Mouse (Mus musculus) CH12.LX (cell line): ENCODE data around the gene Kcmf1. TPM values are rescaled to one million over a fixed set of nuclear protein-coding genes. Genes with fewer than 3 reads are reported as not detected.

Experiments
- DNase-seq: peaks from one replicate; pipeline ENCODE4 v3.0.0-alpha.2; 2013; ENCODE audit errors: extremely low read depth
- H3K27ac ChIP-seq: 2 replicates; pipeline ENCODE4 v1.5.1; 2012; ENCODE audit warnings: low read depth, mild to moderate bottlenecking, control low read depth, moderate library complexity; ENCODE audit not compliant: insufficient read depth
- H3K27me3 ChIP-seq: replicated peaks from 2 replicates; pipeline ENCODE3; 2012; ENCODE audit warnings: inconsistent platforms
- H3K36me3 ChIP-seq, 2 experiments: replicated peaks in 1 of 2; 2 replicates each; pipeline versions ENCODE3 to v1.6.1; 2012; ENCODE audit warnings: inconsistent platforms in 1 of 2, low read length in 1 of 2, mild to moderate bottlenecking in 1 of 2, mixed read lengths in 1 of 2, moderate library complexity in 1 of 2; ENCODE audit not compliant: control insufficient read depth in 1 of 2, insufficient read depth in 1 of 2
- H3K4me1 ChIP-seq, 2 experiments: 2 replicates each; pipeline ENCODE4 v1.6.1; 2012; ENCODE audit warnings: inconsistent platforms in 1 of 2, moderate library complexity in 1 of 2; ENCODE audit not compliant: insufficient read depth in 2 of 2, control insufficient read depth in 1 of 2
- H3K4me2 ChIP-seq: 2 replicates; pipeline ENCODE4 v1.6.1; 2012; ENCODE audit warnings: low read depth, mild to moderate bottlenecking, control low read depth; ENCODE audit not compliant: poor library complexity, insufficient read depth, severe bottlenecking
- H3K4me3 ChIP-seq, 3 experiments: fragments of 150-350 bp in 1 of 3; sonication (generic) in 1 of 3; replicated peaks in 1 of 3; 2 replicates each; pipeline versions ENCODE3 to v1.5.1; 2011 to 2012; ENCODE audit warnings: low read depth in 2 of 3, low read length in 2 of 3, mild to moderate bottlenecking in 2 of 3, moderate library complexity in 2 of 3, control low read depth in 1 of 3, improper control_type of control experiment in 1 of 3, inconsistent platforms in 1 of 3, mixed read lengths in 1 of 3; ENCODE audit not compliant: poor library complexity in 1 of 3
- H3K79me2 ChIP-seq: replicated peaks from 2 replicates; pipeline ENCODE4 v1.6.1; 2012; ENCODE audit warnings: mild to moderate bottlenecking, moderate library complexity; ENCODE audit not compliant: control insufficient read depth, poor library complexity, insufficient read depth, severe bottlenecking; ENCODE audit errors: extremely low read depth
- H3K9ac ChIP-seq: 2 replicates; pipeline ENCODE4 v1.6.1; 2012; ENCODE audit warnings: low read depth, mild to moderate bottlenecking, control low read depth, moderate library complexity; ENCODE audit not compliant: insufficient read depth
- H3K9me3 ChIP-seq: replicated peaks from 2 replicates; pipeline ENCODE3; 2012; ENCODE audit warnings: low read length, inconsistent platforms, mixed read lengths
- CHD1 ChIP-seq: IDR thresholded peaks from 2 replicates; pipeline ENCODE4 v1.6.1; 2012; ENCODE audit warnings: low read depth, low read length, improper control_type of control experiment, inconsistent platforms
- CHD2 ChIP-seq: IDR thresholded peaks from 2 replicates; pipeline ENCODE4 v1.6.1; 2011; ENCODE audit warnings: low read length, improper control_type of control experiment
- CTCF ChIP-seq, 2 experiments: IDR thresholded peaks in 1 of 2; conservative IDR thresholded peaks in 1 of 2; 2 replicates each; pipeline ENCODE4 v1.5.1; 2011 to 2012; ENCODE audit warnings: low read depth in 2 of 2, low read length in 2 of 2, improper control_type of control experiment in 1 of 2, inconsistent platforms in 1 of 2, mild to moderate bottlenecking in 1 of 2, moderate library complexity in 1 of 2
- GABPA ChIP-seq: IDR thresholded peaks from 2 replicates; pipeline ENCODE4 v1.6.1; 2012; ENCODE audit warnings: low read depth, low read length, improper control_type of control experiment, inconsistent platforms; ENCODE audit not compliant: insufficient replicate concordance
- IRF4 ChIP-seq: IDR thresholded peaks from 2 replicates; pipeline ENCODE4 v1.6.1; 2014; ENCODE audit warnings: low read depth, mild to moderate bottlenecking, inconsistent platforms, low read length, improper control_type of control experiment
- JUND ChIP-seq: conservative IDR thresholded peaks from 2 replicates; pipeline ENCODE4 v1.6.1; 2011; ENCODE audit warnings: low read depth, low read length, improper control_type of control experiment
- MAFK ChIP-seq: IDR thresholded peaks from 2 replicates; pipeline ENCODE4 v1.6.1; 2011; ENCODE audit warnings: low read length, improper control_type of control experiment; ENCODE audit not compliant: insufficient replicate concordance
- MAX ChIP-seq: IDR thresholded peaks from 2 replicates; pipeline ENCODE4 v1.6.1; 2011; ENCODE audit warnings: low read length, improper control_type of control experiment
- MAZ ChIP-seq: IDR thresholded peaks from 2 replicates; pipeline ENCODE4 v1.6.1; 2012; ENCODE audit warnings: low read depth, mild to moderate bottlenecking, inconsistent platforms, low read length, improper control_type of control experiment, moderate library complexity
- MXI1 ChIP-seq: IDR thresholded peaks from 2 replicates; pipeline ENCODE4 v1.6.1; 2011; ENCODE audit warnings: mild to moderate bottlenecking, low read depth, low read length, improper control_type of control experiment
- NRF1 ChIP-seq: IDR thresholded peaks from 2 replicates; pipeline ENCODE4 v1.6.1; 2014; ENCODE audit warnings: low read depth, mild to moderate bottlenecking, inconsistent platforms, low read length, improper control_type of control experiment, moderate library complexity
- PAX5 ChIP-seq: IDR thresholded peaks from 2 replicates; pipeline ENCODE4 v1.6.1; 2012; ENCODE audit warnings: low read length, inconsistent platforms, mixed read lengths
- POLR2A ChIP-seq: IDR thresholded peaks from 2 replicates; pipeline ENCODE4 v1.6.1; 2011; ENCODE audit warnings: low read depth, mild to moderate bottlenecking, improper control_type of control experiment, low read length
- POLR2AphosphoS2 ChIP-seq: IDR thresholded peaks from 2 replicates; pipeline ENCODE4 v1.6.1; 2011; ENCODE audit warnings: low read depth, low read length, improper control_type of control experiment
- RAD21 ChIP-seq: IDR thresholded peaks from 2 replicates; pipeline ENCODE4 v1.6.1; 2011; ENCODE audit warnings: low read depth, mild to moderate bottlenecking, low read length, improper control_type of control experiment, moderate library complexity
- RCOR1 ChIP-seq: conservative IDR thresholded peaks from 2 replicates; pipeline ENCODE4 v1.6.1; 2012; ENCODE audit warnings: low read depth, mild to moderate bottlenecking, inconsistent platforms, low read length, improper control_type of control experiment
- SIN3A ChIP-seq: IDR thresholded peaks from 2 replicates; pipeline ENCODE4 v1.6.1; 2012; ENCODE audit warnings: low read length, improper control_type of control experiment, inconsistent platforms
- TCF12 ChIP-seq: IDR thresholded peaks from 2 replicates; pipeline ENCODE4 v1.6.1; 2014; ENCODE audit warnings: low read depth, mild to moderate bottlenecking, inconsistent platforms, low read length, improper control_type of control experiment
- UBTF ChIP-seq: IDR thresholded peaks from 2 replicates; pipeline ENCODE4 v1.6.1; 2012; ENCODE audit warnings: low read depth, mild to moderate bottlenecking, inconsistent platforms, low read length, improper control_type of control experiment, moderate library complexity
- USF1 ChIP-seq: IDR thresholded peaks from 2 replicates; pipeline ENCODE4 v1.6.1; 2014; ENCODE audit warnings: low read depth, mild to moderate bottlenecking, inconsistent platforms, low read length, improper control_type of control experiment
- ZC3H11A ChIP-seq: IDR thresholded peaks from 2 replicates; pipeline ENCODE4 v1.6.1; 2012; ENCODE audit warnings: low read depth, mild to moderate bottlenecking, inconsistent platforms, low read length, improper control_type of control experiment
- ZKSCAN1 ChIP-seq: IDR thresholded peaks from 2 replicates; pipeline ENCODE4 v1.6.1; 2012; ENCODE audit warnings: low read depth, inconsistent platforms, low read length, improper control_type of control experiment, borderline replicate concordance
- ZMIZ1 ChIP-seq: IDR thresholded peaks from 2 replicates; pipeline ENCODE4 v1.6.1; 2012; ENCODE audit warnings: low read depth, mild to moderate bottlenecking, inconsistent platforms, low read length, improper control_type of control experiment
- ZNF384 ChIP-seq: IDR thresholded peaks from 2 replicates; pipeline ENCODE4 v1.6.1; 2012; ENCODE audit warnings: low read depth, low read length, improper control_type of control experiment, inconsistent platforms
- dilution Hi-C: fragments of 300-500 bp; cut with MboI; formaldehyde crosslinking; loops from 2 replicates; pipeline ENCODE4 v1.14.3; 2020; ENCODE audit warnings: low sequenced_read_pairs; ENCODE audit not compliant: extremely low pct_unique_long_range_greater_than_20kb, extremely low pct_ligation_motif_present
- in situ Hi-C: fragments of 300-500 bp; cut with MboI; formaldehyde crosslinking; loops from 3 replicates; pipeline ENCODE4 v1.14.3; 2019; ENCODE audit warnings: low sequenced_read_pairs, low pct_ligation_motif_present, low pct_unique_long_range_greater_than_20kb, mixed read lengths
- polyA plus RNA-seq: library from polyadenylated mRNA; unstranded; fragments of >175 nt; gene quantifications from 2 replicates; pipeline ENCODE4 v1.2.1, GENCODE M21; 2012; ENCODE audit warnings: low read depth; ENCODE audit not compliant: insufficient read length
- total RNA-seq, 2 experiments: library from RNA; depleted of rRNA; stranded (reverse); fragments of 300-350 nt in 1 of 2; fragments of >200 nt in 1 of 2; gene quantifications; 2 replicates each; pipeline ENCODE4 v1.2.3; 2012 to 2014

The Kcmf1 gene
- total and polyA plus RNA-seq, 3 experiments: 98.0 to 207 (median 108) TPM

DNA sequence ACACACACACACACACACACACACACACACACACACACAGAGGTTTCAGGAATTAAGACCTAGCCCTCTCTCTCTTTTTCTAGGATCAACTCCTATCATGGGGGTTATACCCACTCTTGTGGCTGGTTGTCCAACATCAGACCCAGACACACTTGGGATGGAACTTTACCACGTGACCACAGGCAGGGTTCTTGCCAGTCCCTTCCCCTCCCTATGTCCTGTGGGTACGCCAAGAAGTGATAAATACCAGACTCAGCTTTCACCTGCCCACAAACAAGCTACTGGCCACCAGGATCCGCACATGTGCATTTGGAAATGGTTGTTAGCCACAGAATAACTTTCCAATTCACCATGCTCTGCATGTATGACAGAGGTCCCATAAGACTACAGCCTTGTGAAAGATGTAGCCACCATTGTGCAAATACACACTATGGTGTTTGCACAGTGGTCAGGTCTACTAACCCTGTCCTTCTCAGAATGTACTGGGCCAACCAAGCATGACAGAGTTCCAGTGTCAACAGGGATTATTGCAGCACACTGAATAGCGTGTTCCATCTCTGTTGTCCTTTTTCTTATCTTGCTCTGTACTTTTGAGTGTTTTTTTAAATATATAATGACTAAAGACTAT, 90.1 kb downstream of the Kcmf1 start:
- H3K4me2 ChIP-seq: no peak overlapping the region
- no peak for TF ChIP-seq TCF12
- no peak for TF ChIP-seq CTCF (conservative IDR thresholded peaks at IDR 0.05 in 1 of 2, IDR thresholded peaks at IDR 0.05 in 1 of 2; ENCODE audit: low read depth in 2 of 2, low read length in 2 of 2)
- TF ChIP-seq GABPA: no peak
- no peak for TF ChIP-seq PAX5
- TF ChIP-seq RAD21: no peak
- no peak for TF ChIP-seq IRF4
- no peak for TF ChIP-seq ZMIZ1
- TF ChIP-seq, all 38 proteins: peak for 0

GRCm38 (mm10) chr6:72808342-72808741, 91.4 kb downstream of the Kcmf1 start:
- H3K4me2 ChIP-seq: no peak overlapping the region
- H3K27ac ChIP-seq: no peak overlapping the region
- no peak for DNase-seq
- no peaks in the 10 kb centered on the region for H3K36me3 ChIP-seq
- H3K27me3 ChIP-seq: no peaks in the 10 kb centered on the region
- no peaks in the 10 kb centered on the region for H3K9me3 ChIP-seq
- H3K79me2 ChIP-seq: no peaks in the 10 kb centered on the region
- no peaks in the 10 kb centered on the region for H3K4me1 ChIP-seq
- no peak overlapping the region for H3K9ac ChIP-seq
- dilution Hi-C loops: no loop called here
- TF ChIP-seq NRF1 (no peak), MAZ (no peak), ZMIZ1 (no peak), ZKSCAN1 (no peak), MXI1 (no peak), SIN3A (no peak), ZC3H11A (no peak), UBTF (no peak), MAX (no peak), POLR2AphosphoS2 (no peak), RAD21 (no peak), USF1 (no peak), CHD1 (no peak), MAFK (no peak), POLR2A (no peak), JUND (no peak), RCOR1 (no peak), TCF12 (no peak), ZNF384 (no peak), CHD2 (no peak)
- TF ChIP-seq, all 38 proteins: peak for 0
- in situ Hi-C loops: no loop called here
- H3K4me3 ChIP-seq: no peak overlapping the region

More for the DNA sequence above, 90.1 kb downstream of the Kcmf1 start:
- no peaks in the 10 kb centered on the region for H3K27me3 ChIP-seq
- no peak for DNase-seq
- H3K4me1 ChIP-seq: no peaks in the 10 kb centered on the region
- dilution Hi-C loops: no loop called here
- no peak overlapping the region for H3K4me3 ChIP-seq
- H3K36me3 ChIP-seq: no peaks in the 10 kb centered on the region
- in situ Hi-C loops: no loop called here
- H3K9me3 ChIP-seq: no peaks in the 10 kb centered on the region
- no peaks in the 10 kb centered on the region for H3K79me2 ChIP-seq
- H3K27ac ChIP-seq: no peak overlapping the region
- no peak overlapping the region for H3K9ac ChIP-seq
